Mouse (Mus musculus): ENCODE measurements around the gene Scp2. TPM values are rescaled to one million over a fixed set of nuclear protein-coding genes. Genes with fewer than 3 reads are reported as not detected.
"Not testable (repeated sequence)": the region's sequence is repeated elsewhere in the genome, so short reads cannot be mapped to it uniquely, and the experiment has no call there.

The Scp2 gene
- polyA plus RNA-seq, 1 experiment, result 209 TPM

- Histone ChIP-seq H3K4me1 (ENCODE audit: control insufficient read depth, insufficient read depth, insufficient read length, low read length) (no peaks in the 10 kb centered on the region; the same call in 1 of the 2 replicates), H3K36me3 (ENCODE audit: control insufficient read depth, insufficient read depth, low read length) (no peaks in the 10 kb centered on the region), H3K4me3 (ENCODE audit: low read depth, low read length) (no peak overlapping the region), H3K27ac (ENCODE audit: insufficient read depth, low read depth, low read length) (no peak overlapping the region), H3K27me3 (ENCODE audit: control insufficient read depth, insufficient read depth, low read length) (no peaks in the 10 kb centered on the region; the same call in 1 of the 2 replicates)
- WGBS, result 92% methylated on average over 8 of the region's 8 CpGs
- no peak for TF ChIP-seq CTCF (IDR thresholded peaks at IDR 0.05; ENCODE audit: extremely low read depth, insufficient read length, insufficient replicate concordance, low read depth, low read length)
- TF ChIP-seq POLR2A (IDR thresholded peaks at IDR 0.05; ENCODE audit: low read depth, low read length), result no peak
Observed at GRCm38 (mm10) chr4:108161936-108162335, 17.1 kb upstream of the Scp2 start.

- H3K27ac ChIP-seq (ENCODE audit: insufficient read depth, low read depth, low read length), result not testable (repeated sequence)
Observed at GRCm38 (mm10) chr4:108155141-108155540, 10.3 kb upstream of the Scp2 start.

DNA sequence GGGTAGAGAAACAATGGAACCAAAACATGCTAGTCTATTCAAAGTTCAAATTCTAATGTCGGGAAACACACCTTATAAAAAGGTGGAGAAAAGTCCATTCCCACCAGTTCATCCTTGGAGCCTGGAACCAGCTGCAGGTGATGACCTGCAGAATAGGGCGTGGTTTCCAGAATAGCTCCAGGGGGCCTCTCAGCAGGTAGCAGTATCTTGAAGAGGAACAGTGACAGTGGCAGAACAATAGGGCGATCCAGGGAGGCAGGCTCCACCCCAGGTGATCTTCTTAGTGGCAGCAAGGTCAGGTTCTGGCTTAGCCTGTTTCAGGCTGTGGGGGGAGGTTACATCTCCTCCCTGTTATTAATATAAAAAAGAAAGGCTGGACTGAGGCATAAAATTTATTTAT, 756 bp upstream of the Scp2 start:
- not testable (repeated sequence) for H3K4me1 ChIP-seq (ENCODE audit: control insufficient read depth, insufficient read depth, insufficient read length, low read length); H3K4me3 ChIP-seq (ENCODE audit: low read depth, low read length); H3K27me3 ChIP-seq (ENCODE audit: control insufficient read depth, insufficient read depth, low read length); H3K27ac ChIP-seq (ENCODE audit: insufficient read depth, low read depth, low read length); H3K36me3 ChIP-seq (ENCODE audit: control insufficient read depth, insufficient read depth, low read length)
- WGBS, result 41% methylated on average over 3 of the region's 3 CpGs

More at GRCm38 (mm10) chr4:108155141-108155540, 10.3 kb upstream of the Scp2 start:
- 76% methylated on average over 1 of the region's 1 CpGs for WGBS
- not testable (repeated sequence) for H3K4me3 ChIP-seq (ENCODE audit: low read depth, low read length); H3K4me1 ChIP-seq (ENCODE audit: control insufficient read depth, insufficient read depth, insufficient read length, low read length); H3K36me3 ChIP-seq (ENCODE audit: control insufficient read depth, insufficient read depth, low read length); H3K27me3 ChIP-seq (ENCODE audit: control insufficient read depth, insufficient read depth, low read length)

GRCm38 (mm10) chr4:108143778-108144177, 1.0 kb downstream of the Scp2 start:
- Histone ChIP-seq H3K27me3 (ENCODE audit: control insufficient read depth, insufficient read depth, low read length) (no peaks in the 10 kb centered on the region), H3K27ac (ENCODE audit: insufficient read depth, low read depth, low read length) (no peak overlapping the region), H3K4me1 (ENCODE audit: control insufficient read depth, insufficient read depth, insufficient read length, low read length) (0 out of 2 replicates have a peak, but pooled peaks cover 1% of the 10 kb centered on the region), H3K4me3 (ENCODE audit: low read depth, low read length) (no peak overlapping the region), H3K36me3 (ENCODE audit: control insufficient read depth, insufficient read depth, low read length) (no peaks in the 10 kb centered on the region)
- TF ChIP-seq CTCF (IDR thresholded peaks at IDR 0.05; ENCODE audit: extremely low read depth, insufficient read length, insufficient replicate concordance, low read depth, low read length), result no peak
- TF ChIP-seq POLR2A (IDR thresholded peaks at IDR 0.05; ENCODE audit: low read depth, low read length), result no peak

DNA sequence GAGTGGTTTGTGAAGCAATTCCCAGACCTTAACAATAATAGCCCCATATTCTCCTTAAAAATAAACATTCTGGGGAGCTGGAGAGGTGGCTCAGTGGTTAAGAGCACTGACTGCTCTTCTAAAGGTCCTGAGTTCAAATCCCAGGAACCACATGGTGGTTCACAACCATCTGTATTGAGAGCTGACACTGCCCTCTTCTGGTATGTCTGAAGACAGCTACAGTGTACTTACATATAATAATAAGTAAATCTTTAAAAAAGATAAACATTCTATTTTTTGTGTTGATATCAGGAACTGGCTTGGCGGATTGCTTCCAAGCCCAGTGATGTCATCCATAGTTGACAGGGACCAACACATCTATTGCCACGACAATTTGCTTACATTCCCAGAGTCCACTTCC, 1.6 kb downstream of the Scp2 start:
- H3K27ac ChIP-seq (ENCODE audit: insufficient read depth, low read depth, low read length); H3K27me3 ChIP-seq (ENCODE audit: control insufficient read depth, insufficient read depth, low read length); H3K4me3 ChIP-seq (ENCODE audit: low read depth, low read length); H3K36me3 ChIP-seq (ENCODE audit: control insufficient read depth, insufficient read depth, low read length); H3K4me1 ChIP-seq (ENCODE audit: control insufficient read depth, insufficient read depth, insufficient read length, low read length): not testable (repeated sequence)
- WGBS, result 74% methylated on average over 2 of the region's 2 CpGs

GRCm38 (mm10) chr4:108136938-108137337, 7.9 kb downstream of the Scp2 start:
- H3K27ac ChIP-seq (ENCODE audit: insufficient read depth, low read depth, low read length), result no peak overlapping the region
- TF ChIP-seq CTCF (IDR thresholded peaks at IDR 0.05; ENCODE audit: extremely low read depth, insufficient read length, insufficient replicate concordance, low read depth, low read length), result no peak
- WGBS, result 80% methylated on average over 5 of the region's 5 CpGs
- no peaks in the 10 kb centered on the region for H3K36me3 ChIP-seq (ENCODE audit: control insufficient read depth, insufficient read depth, low read length)
- no peak overlapping the region for H3K4me3 ChIP-seq (ENCODE audit: low read depth, low read length)
- no peaks in the 10 kb centered on the region for H3K4me1 ChIP-seq (ENCODE audit: control insufficient read depth, insufficient read depth, insufficient read length, low read length)
- H3K27me3 ChIP-seq (ENCODE audit: control insufficient read depth, insufficient read depth, low read length), result no peaks in the 10 kb centered on the region

GRCm38 (mm10) chr4:108130452-108130851, 14.3 kb downstream of the Scp2 start:
- WGBS, result 91% methylated on average over 3 of the region's 3 CpGs
- Histone ChIP-seq H3K4me1 (ENCODE audit: control insufficient read depth, insufficient read depth, insufficient read length, low read length) (no peaks in the 10 kb centered on the region), H3K27me3 (ENCODE audit: control insufficient read depth, insufficient read depth, low read length) (no peaks in the 10 kb centered on the region), H3K4me3 (ENCODE audit: low read depth, low read length) (no peak overlapping the region), H3K36me3 (ENCODE audit: control insufficient read depth, insufficient read depth, low read length) (no peaks in the 10 kb centered on the region), H3K27ac (ENCODE audit: insufficient read depth, low read depth, low read length) (no peak overlapping the region)
- TF ChIP-seq CTCF (IDR thresholded peaks at IDR 0.05; ENCODE audit: extremely low read depth, insufficient read length, insufficient replicate concordance, low read depth, low read length), result no peak
- no peak for TF ChIP-seq POLR2A (IDR thresholded peaks at IDR 0.05; ENCODE audit: low read depth, low read length)

DNA sequence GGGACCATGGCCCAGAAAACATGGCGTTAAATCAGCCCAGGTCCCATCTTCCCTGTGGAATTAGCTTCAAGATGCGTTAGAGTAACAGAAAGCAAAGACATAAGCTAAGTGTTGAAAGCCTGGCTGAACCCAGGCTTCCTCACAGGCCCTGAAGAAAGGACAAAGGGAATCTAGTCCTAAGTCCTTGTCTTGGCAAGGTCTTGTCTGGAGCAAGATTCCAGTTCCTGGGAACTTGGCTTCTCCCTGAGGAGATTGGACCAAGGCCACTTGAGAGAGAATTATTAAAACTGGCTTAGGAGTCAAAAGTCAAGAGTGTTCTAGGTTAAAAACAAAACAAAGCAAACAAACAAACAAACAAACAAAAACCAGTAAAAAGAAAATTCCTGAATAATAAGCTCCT, 16.5 kb downstream of the Scp2 start:
- Histone ChIP-seq H3K36me3 (ENCODE audit: control insufficient read depth, insufficient read depth, low read length) (no peaks in the 10 kb centered on the region), H3K27me3 (ENCODE audit: control insufficient read depth, insufficient read depth, low read length) (no peaks in the 10 kb centered on the region), H3K27ac (ENCODE audit: insufficient read depth, low read depth, low read length) (no peak overlapping the region), H3K4me3 (ENCODE audit: low read depth, low read length) (no peak overlapping the region), H3K4me1 (ENCODE audit: control insufficient read depth, insufficient read depth, insufficient read length, low read length) (no peaks in the 10 kb centered on the region)
- TF ChIP-seq POLR2A (IDR thresholded peaks at IDR 0.05; ENCODE audit: low read depth, low read length) (no peak), CTCF (IDR thresholded peaks at IDR 0.05; ENCODE audit: extremely low read depth, insufficient read length, insufficient replicate concordance, low read depth, low read length) (no peak)
- 93% methylated on average over 2 of the region's 2 CpGs for WGBS

All from small intestine, adult 2 months (tissue).